Mouse (Mus musculus) G1E (cell line): ENCODE measurements at regions not wholly inside any gene's neighbourhood (a gene's known extent, or its start where the extent isn't known, plus 50 kb on each side); places are given as distances from the start of the nearest gene placed in this dataset.

Experiments
- CTCF ChIP-seq: IDR thresholded peaks from 2 replicates; pipeline ENCODE4 v1.5.1; 2012; ENCODE audit warnings: low read depth, low read length, inconsistent platforms, mixed read lengths
- GATA1 ChIP-seq: IDR thresholded peaks from 2 replicates; pipeline ENCODE4 v1.6.1; 2012; ENCODE audit warnings: borderline replicate concordance, low read length, inconsistent platforms, mixed read lengths
- GATA2 ChIP-seq: IDR thresholded peaks from 2 replicates; pipeline ENCODE4 v1.6.1; 2012; ENCODE audit warnings: low read depth, low read length, inconsistent platforms, borderline replicate concordance
- POLR2AphosphoS5 ChIP-seq: IDR thresholded peaks from 2 replicates; pipeline ENCODE4 v1.6.1; 2012; ENCODE audit warnings: low read depth, low read length, inconsistent platforms; ENCODE audit not compliant: insufficient replicate concordance
- TAL1 ChIP-seq: conservative IDR thresholded peaks from 2 replicates; pipeline ENCODE4 v1.6.1; 2012; ENCODE audit warnings: low read depth, low read length, inconsistent platforms, mixed read lengths

DNA sequence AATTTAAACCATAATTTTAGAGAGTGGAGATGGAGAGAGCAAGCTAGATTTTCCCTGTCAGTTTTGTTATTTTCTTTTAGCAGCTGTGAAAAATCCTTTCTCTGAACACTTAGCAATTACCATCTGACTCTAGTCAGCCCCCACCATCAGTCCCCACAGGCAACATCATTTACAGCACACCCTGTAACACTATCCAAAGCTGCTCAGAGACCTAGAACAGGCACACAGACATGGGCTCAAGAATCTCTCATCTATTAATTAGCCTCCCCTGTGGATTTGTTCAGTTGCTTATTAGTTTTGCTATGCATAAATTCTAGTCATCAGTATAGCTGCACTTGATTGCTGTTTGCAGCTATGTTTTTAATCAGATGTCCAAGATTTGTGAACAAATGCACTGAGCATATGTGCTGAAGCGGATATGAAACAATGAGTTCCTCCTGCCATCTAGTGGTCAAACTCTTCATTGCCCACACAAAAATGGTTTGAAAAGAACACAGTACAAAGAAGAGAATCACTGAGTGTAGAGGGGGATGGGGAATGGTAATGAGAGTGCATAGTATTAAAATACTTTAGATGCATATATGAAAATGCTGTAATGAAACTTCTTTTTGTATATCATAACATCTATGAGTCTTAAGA, 94.4 kb upstream of the Cobl start:
- TF ChIP-seq POLR2AphosphoS5 (no peak), CTCF (peak; percentile 22), TAL1 (no peak), GATA1 (no peak), GATA2 (no peak)
